Mouse (Mus musculus) heart, embryonic 15.5 days (tissue): ENCODE measurements around the gene Hist1h4n. TPM values are rescaled to one million over a fixed set of nuclear protein-coding genes. Genes with fewer than 3 reads are reported as not detected.
"Not testable (repeated sequence)": the region's sequence is repeated elsewhere in the genome, so short reads cannot be mapped to it uniquely, and the experiment has no call there.

Experiments
- ATAC-seq: fragments of 200-750 bp; cut with Nextera tagmentation; replicated peaks from 2 replicates; pipeline ENCODE4 v1.8.0; 2017; ENCODE audit warnings: low read depth, moderate TSS enrichment; ENCODE audit not compliant: insufficient number of reproducible peaks, insufficient read depth, low FRiP score
- H3K27ac ChIP-seq: fragments of 300-500 bp; sonication (generic); 2 replicates; pipeline ENCODE4 v1.5.1; 2015; ENCODE audit warnings: mild to moderate bottlenecking, inconsistent platforms
- H3K27me3 ChIP-seq: fragments of 300-500 bp; sonication (generic); 2 replicates; pipeline ENCODE4 v1.6.1; 2015; ENCODE audit warnings: inconsistent platforms
- H3K36me3 ChIP-seq: fragments of 300-500 bp; sonication (generic); 2 replicates; pipeline ENCODE4 v1.6.1; 2015; ENCODE audit warnings: mild to moderate bottlenecking, inconsistent platforms
- H3K4me1 ChIP-seq: fragments of 300-500 bp; sonication (generic); replicated peaks from 2 replicates; pipeline ENCODE4 v1.6.1; 2015; ENCODE audit warnings: inconsistent platforms
- H3K4me2 ChIP-seq: fragments of 300-500 bp; sonication (generic); 2 replicates; pipeline ENCODE4 v1.6.1; 2015; ENCODE audit warnings: inconsistent platforms, mild to moderate bottlenecking, moderate library complexity
- H3K4me3 ChIP-seq: fragments of 300-500 bp; sonication (generic); 2 replicates; pipeline ENCODE4 v1.5.1; 2015; ENCODE audit warnings: mild to moderate bottlenecking, inconsistent platforms
- H3K9ac ChIP-seq: fragments of 300-500 bp; sonication (generic); 2 replicates; pipeline ENCODE4 v1.6.1; 2015; ENCODE audit warnings: mild to moderate bottlenecking, inconsistent platforms
- H3K9me3 ChIP-seq: fragments of 300-500 bp; sonication (generic); replicated peaks from 2 replicates; pipeline ENCODE4 v1.6.1; 2016; ENCODE audit warnings: inconsistent platforms
- WGBS: fragments of 180-500 bp; shearing (Covaris S2); methylation state at CpG from one replicate; pipeline ENCODE4 v1.1.7; 2015; ENCODE audit warnings: mixed read lengths; 5-methylcytosine and 5-hydroxymethylcytosine counted together
- polyA plus RNA-seq: library from polyadenylated mRNA; unstranded; fragments of >200 nt; fragmentation: Nextera tagmentation; extraction: Ambion mirVana; gene quantifications from 2 replicates; pipeline ENCODE4 v1.2.1, GENCODE M21; 2015

Hist1h4n gene
- 6.2 and 11.6 TPM in 2 replicates for polyA plus RNA-seq

- not testable (repeated sequence) for H3K27me3 ChIP-seq, H3K27ac ChIP-seq, H3K9ac ChIP-seq, H3K9me3 ChIP-seq, H3K4me1 ChIP-seq, H3K36me3 ChIP-seq
- peak; percentile 79 for ATAC-seq
- under 1% methylated on average over 28 of the region's 58 CpGs for WGBS
- peak within 1 kb of the TSS; percentile 52 for H3K4me2 ChIP-seq
- H3K4me3 ChIP-seq, result peak within 1 kb of the TSS; percentile 27; the same call in 1 of the 2 replicates
Observed at GRCm38 (mm10) chr13:21831418-21832394, at the start of gene Hist1h4n. Gene Hist1h4n (minus strand): TSS chr13:21832196.

GRCm38 (mm10) chr13:21880735-21881134, 48.7 kb upstream of the Hist1h4n start:
- no peak overlapping the region for H3K4me2 ChIP-seq
- H3K27ac ChIP-seq, result no peak overlapping the region
- H3K36me3 ChIP-seq, result no peaks in the 10 kb centered on the region
- 81% methylated on average over 6 of the region's 6 CpGs for WGBS
- no peaks in the 10 kb centered on the region for H3K27me3 ChIP-seq
- H3K4me3 ChIP-seq, result no peak overlapping the region
- no peaks in the 10 kb centered on the region for H3K9me3 ChIP-seq
- H3K4me1 ChIP-seq, result 0 out of 2 replicates have a peak, but pooled peaks cover 2% of the 10 kb centered on the region
- no peak for ATAC-seq
- no peak overlapping the region for H3K9ac ChIP-seq

GRCm38 (mm10) chr13:21865503-21865902, 33.5 kb upstream of the Hist1h4n start:
- H3K36me3 ChIP-seq, ATAC-seq, H3K27ac ChIP-seq, H3K4me1 ChIP-seq, H3K9me3 ChIP-seq, H3K9ac ChIP-seq, H3K4me2 ChIP-seq, H3K27me3 ChIP-seq, H3K4me3 ChIP-seq: not testable (repeated sequence)
- WGBS, result 70% methylated on average over 3 of the region's 3 CpGs

- WGBS, result 19% methylated on average over 5 of the region's 5 CpGs
- Histone ChIP-seq H3K36me3 (no peaks in the 10 kb centered on the region), H3K27me3 (no peaks in the 10 kb centered on the region), H3K4me2 (no peak overlapping the region), H3K4me1 (no peaks in the 10 kb centered on the region), H3K9ac (no peak overlapping the region), H3K9me3 (no peaks in the 10 kb centered on the region), H3K4me3 (no peak overlapping the region), H3K27ac (no peak overlapping the region)
- no peak for ATAC-seq
Observed at GRCm38 (mm10) chr13:21861608-21862007, 29.6 kb upstream of the Hist1h4n start.

- WGBS, result 4% methylated on average over 15 of the region's 15 CpGs
- no peak for ATAC-seq
- Histone ChIP-seq H3K9me3 (no peaks in the 10 kb centered on the region), H3K27me3 (no peaks in the 10 kb centered on the region), H3K4me3 (peak overlapping the region; percentile 47), H3K4me2 (peak overlapping the region; percentile 55), H3K27ac (no peak overlapping the region), H3K36me3 (no peaks in the 10 kb centered on the region), H3K4me1 (peaks cover 15% of the 10 kb centered on the region), H3K9ac (peak overlapping the region; percentile 16; the same call in 1 of the 2 replicates)
Observed at GRCm38 (mm10) chr13:21855698-21856162, 23.7 kb upstream of the Hist1h4n start.

- Histone ChIP-seq H3K9ac (no peak overlapping the region), H3K27me3 (no peaks in the 10 kb centered on the region), H3K9me3 (no peaks in the 10 kb centered on the region), H3K4me2 (peak overlapping the region; percentile 55), H3K27ac (no peak overlapping the region), H3K4me3 (peak overlapping the region; percentile 47), H3K4me1 (peaks cover 15% of the 10 kb centered on the region), H3K36me3 (no peaks in the 10 kb centered on the region)
- ATAC-seq, result peak; percentile 50; the same call in 1 of the 2 replicates
- WGBS, result 5% methylated on average over 11 of the region's 11 CpGs
Observed at GRCm38 (mm10) chr13:21855146-21855545, 23.1 kb upstream of the Hist1h4n start.

- Histone ChIP-seq H3K36me3 (no peaks in the 10 kb centered on the region), H3K27me3 (no peaks in the 10 kb centered on the region), H3K9ac (no peak overlapping the region), H3K27ac (peak overlapping the region; percentile 82), H3K4me2 (peak overlapping the region; percentile 38; the same call in 1 of the 2 replicates), H3K9me3 (no peaks in the 10 kb centered on the region), H3K4me1 (peaks cover 15% of the 10 kb centered on the region), H3K4me3 (no peak overlapping the region)
- WGBS, result 37% methylated on average over 3 of the region's 3 CpGs
- ATAC-seq, result peak; percentile 71; the same call in 1 of the 2 replicates
Observed at GRCm38 (mm10) chr13:21852215-21852945, 20.4 kb upstream of the Hist1h4n start.

GRCm38 (mm10) chr13:21850696-21851095, 18.7 kb upstream of the Hist1h4n start:
- H3K4me3 ChIP-seq, H3K27me3 ChIP-seq, ATAC-seq, H3K9ac ChIP-seq, H3K36me3 ChIP-seq, H3K9me3 ChIP-seq, H3K4me2 ChIP-seq: not testable (repeated sequence)
- Histone ChIP-seq H3K4me1 (peaks cover 15% of the 10 kb centered on the region), H3K27ac (0 out of 2 replicates have a peak overlapping the region, but pooled peaks have one; percentile 15)
- WGBS, result 41% methylated on average over 1 of the region's 1 CpGs

GRCm38 (mm10) chr13:21847883-21848282, 15.9 kb upstream of the Hist1h4n start:
- Histone ChIP-seq H3K4me3 (no peak overlapping the region), H3K4me2 (no peak overlapping the region), H3K36me3 (no peaks in the 10 kb centered on the region), H3K9me3 (no peaks in the 10 kb centered on the region), H3K27me3 (no peaks in the 10 kb centered on the region), H3K9ac (no peak overlapping the region), H3K4me1 (peaks cover 15% of the 10 kb centered on the region), H3K27ac (no peak overlapping the region)
- no peak for ATAC-seq
- 31% methylated on average over 8 of the region's 8 CpGs for WGBS

- not testable (repeated sequence) for H3K9me3 ChIP-seq, H3K4me3 ChIP-seq, H3K27me3 ChIP-seq, H3K9ac ChIP-seq, H3K27ac ChIP-seq, H3K4me2 ChIP-seq, H3K36me3 ChIP-seq, ATAC-seq, H3K4me1 ChIP-seq
Observed at GRCm38 (mm10) chr13:21846356-21846755, 14.4 kb upstream of the Hist1h4n start.

GRCm38 (mm10) chr13:21840508-21840907, 8.5 kb upstream of the Hist1h4n start:
- not testable (repeated sequence) for H3K27me3 ChIP-seq, H3K4me1 ChIP-seq, H3K9ac ChIP-seq, H3K9me3 ChIP-seq, H3K36me3 ChIP-seq, H3K4me3 ChIP-seq, H3K4me2 ChIP-seq, H3K27ac ChIP-seq
- peak; percentile 66 for ATAC-seq
- WGBS, result no CpG with 5 or more reads among the region's 4 CpGs
